Mouse (Mus musculus) gastrocnemius, adult 2 months (tissue): ENCODE measurements around the gene Gpatch2l. TPM values are rescaled to one million over a fixed set of nuclear protein-coding genes. Genes with fewer than 3 reads are reported as not detected.

ENCODE experiments used
- DNase-seq: peaks from one replicate; pipeline ENCODE4 v3.0.0; 2022
- H3K27ac ChIP-seq: fragments of 200-600 bp; 2 replicates; pipeline ENCODE4 v1.8.1; 2022; ENCODE audit warnings: mild to moderate bottlenecking
- H3K4me3 ChIP-seq: fragments of 200-600 bp; 2 replicates; pipeline ENCODE4 v1.8.1; 2022; ENCODE audit warnings: mild to moderate bottlenecking, moderate library complexity
- CTCF ChIP-seq: fragments of 200-600 bp; IDR thresholded peaks from 2 replicates; pipeline ENCODE4 v1.8.1; 2022; ENCODE audit warnings: antibody characterized with exemption, mild to moderate bottlenecking, moderate library complexity
- intact Hi-C: fragments of 180-260 bp; cut with DNase I; formaldehyde crosslinking; loops from one replicate; pipeline ENCODE4 v1.15.1; 2025
- total RNA-seq, 2 experiments: library from RNA; stranded (reverse); gene quantifications; 2 replicates each; pipeline ENCODE4 v1.2.3; 2021

Gene Gpatch2l
- total RNA-seq, 2 experiments from 2014 or later = 12.1 to 12.6 TPM

- no peak for DNase-seq
- TF ChIP-seq CTCF = no peak
- no peak overlapping the region for H3K4me3 ChIP-seq
- intact Hi-C loops = no loop called here
- no peak overlapping the region for H3K27ac ChIP-seq
Measured at GRCm38 (mm10) chr12:86302973-86303372, 61.3 kb downstream of the Gpatch2l start.

- H3K4me3 ChIP-seq = peak overlapping the region; percentile 58
- no peak overlapping the region for H3K27ac ChIP-seq
- TF ChIP-seq CTCF = no peak
- no peak for DNase-seq
- intact Hi-C loops = loop anchor here (5.0 kb wide), 1 partner anchor 97 kb away; no protein-coding TSS in a partner anchor
Measured at GRCm38 (mm10) chr12:86305045-86305444, 63.4 kb downstream of the Gpatch2l start.

DNA sequence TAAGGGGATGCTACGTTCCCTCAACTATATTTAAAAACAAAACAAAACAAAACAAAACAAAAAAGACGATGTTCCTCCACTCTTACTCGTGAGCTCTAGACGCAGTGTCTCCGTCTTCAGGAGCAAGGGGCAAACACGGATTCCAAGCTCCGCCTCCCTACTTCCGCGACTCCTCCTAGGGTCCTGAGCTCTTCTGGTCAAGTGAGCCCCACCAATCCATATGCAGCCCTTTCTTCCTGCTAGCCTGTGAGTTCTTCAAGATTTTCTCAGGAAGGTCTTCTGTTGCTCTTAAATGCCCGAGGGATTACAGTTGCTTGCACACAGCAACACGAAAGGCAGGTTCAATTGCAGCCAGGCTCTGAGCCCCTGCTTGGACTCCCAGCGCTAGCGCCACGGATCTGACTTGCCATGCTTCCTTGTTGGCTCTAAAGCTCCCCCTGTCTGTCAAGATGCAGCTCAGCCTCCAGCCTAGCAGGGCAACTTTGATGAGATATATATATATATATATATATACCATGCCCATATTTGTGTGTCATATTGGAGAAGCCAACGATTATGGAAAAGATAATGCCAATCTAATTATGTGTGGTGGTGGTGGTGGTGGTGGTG is 64.1 kb downstream of the Gpatch2l start:
- Histone ChIP-seq H3K4me3 (peak overlapping the region; percentile 58), H3K27ac (no peak overlapping the region)
- peak; percentile 42 for TF ChIP-seq CTCF
- intact Hi-C loops = loop anchor here (5.0 kb wide), 1 partner anchor 97 kb away; no protein-coding TSS in a partner anchor
- no peak for DNase-seq

- no peak for TF ChIP-seq CTCF
- no peak overlapping the region for H3K4me3 ChIP-seq
- H3K27ac ChIP-seq = no peak overlapping the region
- intact Hi-C loops = loop anchor here (5.0 kb wide), 1 partner anchor 93 kb away; no protein-coding TSS in a partner anchor
- no peak for DNase-seq
Measured at GRCm38 (mm10) chr12:86309474-86309873, 67.8 kb downstream of the Gpatch2l start.

GRCm38 (mm10) chr12:86309902-86310301 is 68.2 kb downstream of the Gpatch2l start:
- TF ChIP-seq CTCF = no peak
- no peak for DNase-seq
- Histone ChIP-seq H3K4me3 (no peak overlapping the region), H3K27ac (no peak overlapping the region)
- intact Hi-C loops = loop anchor here (5.0 kb wide), 1 partner anchor 92 kb away; no protein-coding TSS in a partner anchor

- Histone ChIP-seq H3K4me3 (no peak overlapping the region), H3K27ac (no peak overlapping the region)
- no peak for TF ChIP-seq CTCF
- intact Hi-C loops = no loop called here
- no peak for DNase-seq
Measured at GRCm38 (mm10) chr12:86320629-86321028, 79.0 kb downstream of the Gpatch2l start.

GRCm38 (mm10) chr12:86324297-86324696 is 82.6 kb downstream of the Gpatch2l start:
- DNase-seq = no peak
- Histone ChIP-seq H3K27ac (no peak overlapping the region), H3K4me3 (no peak overlapping the region)
- TF ChIP-seq CTCF = no peak
- intact Hi-C loops = no loop called here

DNA sequence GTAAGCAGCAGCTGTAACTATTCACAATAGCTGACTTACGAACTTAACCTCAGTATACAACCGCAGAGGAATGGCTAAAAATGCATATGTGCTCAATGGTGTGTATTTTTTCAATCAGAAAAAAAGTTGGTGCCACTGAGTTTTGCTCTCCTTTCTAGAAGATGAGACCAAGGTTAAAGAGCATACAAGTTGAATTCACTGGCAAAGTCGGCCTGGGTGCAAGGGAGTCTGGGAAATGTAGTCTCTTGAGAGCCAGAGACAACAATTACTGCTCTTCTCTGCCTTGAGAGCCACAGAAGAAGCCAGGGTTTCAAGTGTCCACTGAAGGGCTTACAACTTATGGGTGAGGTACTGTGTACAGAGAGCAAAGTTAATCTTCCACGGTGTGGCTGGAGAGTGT is 88.2 kb downstream of the Gpatch2l start:
- TF ChIP-seq CTCF = no peak
- H3K27ac ChIP-seq = no peak overlapping the region
- intact Hi-C loops = no loop called here
- DNase-seq = no peak
- no peak overlapping the region for H3K4me3 ChIP-seq

DNA sequence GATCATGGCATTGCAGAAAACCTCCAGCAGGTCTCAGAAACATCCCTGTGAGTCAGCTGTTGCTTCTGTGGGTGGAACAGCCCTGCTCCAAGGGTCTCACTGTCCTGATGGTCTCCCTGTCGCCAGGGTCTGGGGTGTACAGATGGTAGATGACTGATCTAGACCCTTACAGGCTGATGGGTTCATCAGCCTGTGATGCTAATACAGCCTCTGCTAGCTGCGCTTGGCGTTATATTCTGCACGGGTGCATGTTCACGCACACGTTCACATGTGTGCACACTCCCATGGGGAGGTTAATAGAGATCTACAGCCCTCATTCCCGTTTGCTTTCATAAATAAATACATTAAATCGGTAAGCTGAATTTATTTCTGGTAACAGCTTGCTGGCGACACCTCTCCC is 89.0 kb downstream of the Gpatch2l start:
- Histone ChIP-seq H3K27ac (no peak overlapping the region), H3K4me3 (no peak overlapping the region)
- intact Hi-C loops = no loop called here
- no peak for TF ChIP-seq CTCF
- DNase-seq = no peak

- intact Hi-C loops = no loop called here
- DNase-seq = no peak
- Histone ChIP-seq H3K27ac (no peak overlapping the region), H3K4me3 (no peak overlapping the region)
- no peak for TF ChIP-seq CTCF
Measured at GRCm38 (mm10) chr12:86331248-86331647, 89.6 kb downstream of the Gpatch2l start.

- no peak; the same call in 1 of the 2 replicates for TF ChIP-seq CTCF
- H3K27ac ChIP-seq = no peak overlapping the region
- no peak for DNase-seq
- H3K4me3 ChIP-seq = no peak overlapping the region
- intact Hi-C loops = no loop called here
Measured at GRCm38 (mm10) chr12:86336209-86336608, 94.6 kb downstream of the Gpatch2l start.

DNA sequence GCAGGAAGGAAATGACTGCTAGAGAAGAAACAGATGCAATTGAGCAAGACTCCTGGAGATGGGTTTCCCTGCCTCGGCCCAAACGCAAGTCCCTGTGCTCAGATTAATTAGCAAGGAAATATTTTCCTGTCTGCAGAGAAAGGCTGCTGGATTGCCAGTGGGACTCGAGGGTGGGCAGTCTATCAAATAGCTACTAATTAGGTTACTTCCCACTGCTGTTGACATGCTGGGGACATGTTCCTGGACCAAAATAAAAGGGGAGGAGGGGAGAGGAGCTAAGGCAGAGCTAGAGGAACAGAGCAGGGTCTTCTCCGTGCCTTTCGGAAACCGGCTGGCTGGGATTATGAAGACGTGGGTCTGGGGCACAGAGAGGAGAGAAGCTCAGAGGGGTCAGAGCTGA is 95.2 kb downstream of the Gpatch2l start:
- intact Hi-C loops = no loop called here
- DNase-seq = no peak
- H3K4me3 ChIP-seq = no peak overlapping the region
- no peak overlapping the region for H3K27ac ChIP-seq
- no peak for TF ChIP-seq CTCF

Other genes with a start within 250 kb of the Gpatch2l start
- gene Tgfb3, start 162.8 kb upstream of the Gpatch2l start, total RNA-seq = 10 to 100 TPM; 32.2 to 48.0 TPM
- gene Ift43, start 159.3 kb upstream of the Gpatch2l start, total RNA-seq = 10 to 100 TPM in 1 of 2 experiments, 1 to 10 TPM in 1; 8.4 to 13.6 TPM
- 10 to 100 TPM in 1 of 2 experiments, 1 to 10 TPM in 1; 5.4 to 11.5 TPM for gene Esrrb, start 119.3 kb downstream of the Gpatch2l start, total RNA-seq